Mouse (Mus musculus): ENCODE results near the gene Gm20388. TPM values are rescaled to one million over a fixed set of nuclear protein-coding genes. Genes with fewer than 3 reads are reported as not detected.

Gene Gm20388
- polyA plus RNA-seq, 1 experiment from 2014 or later, result not detected

DNA sequence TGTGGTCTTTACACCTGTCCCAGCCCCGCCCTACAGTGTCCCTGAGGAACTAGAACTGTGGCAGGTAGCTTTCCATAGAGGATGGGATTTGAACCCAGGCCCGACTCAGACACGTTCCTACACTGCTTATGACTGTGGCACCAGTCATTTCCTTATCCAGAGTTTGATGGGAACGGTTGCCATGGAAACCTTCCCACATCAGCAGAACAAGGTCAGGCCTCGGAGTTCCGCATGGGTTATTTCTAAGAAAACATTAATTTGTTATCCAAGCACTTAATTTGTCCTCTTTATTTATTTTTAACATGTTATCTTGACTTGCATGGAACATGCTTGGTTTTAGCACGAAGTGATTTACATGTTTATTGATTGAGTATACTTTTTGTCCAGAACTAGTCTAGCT, 91.1 kb downstream of the Gm20388 start:
- H3K27ac ChIP-seq, result no peak overlapping the region
- no peak overlapping the region for H3K4me3 ChIP-seq
- no peak overlapping the region for H3K9ac ChIP-seq
- 64% methylated on average over 7 of the region's 7 CpGs for WGBS (ENCODE audit: insufficient replicate concordance)
- no peaks in the 10 kb centered on the region for H3K9me3 ChIP-seq (replicated peaks)
- no peaks in the 10 kb centered on the region for H3K36me3 ChIP-seq
- no peaks in the 10 kb centered on the region for H3K4me1 ChIP-seq
- no peak for ATAC-seq
- no peak overlapping the region for H3K4me2 ChIP-seq
- peaks cover 18% of the 10 kb centered on the region; the same call in 1 of the 2 replicates for H3K27me3 ChIP-seq (replicated peaks)

DNA sequence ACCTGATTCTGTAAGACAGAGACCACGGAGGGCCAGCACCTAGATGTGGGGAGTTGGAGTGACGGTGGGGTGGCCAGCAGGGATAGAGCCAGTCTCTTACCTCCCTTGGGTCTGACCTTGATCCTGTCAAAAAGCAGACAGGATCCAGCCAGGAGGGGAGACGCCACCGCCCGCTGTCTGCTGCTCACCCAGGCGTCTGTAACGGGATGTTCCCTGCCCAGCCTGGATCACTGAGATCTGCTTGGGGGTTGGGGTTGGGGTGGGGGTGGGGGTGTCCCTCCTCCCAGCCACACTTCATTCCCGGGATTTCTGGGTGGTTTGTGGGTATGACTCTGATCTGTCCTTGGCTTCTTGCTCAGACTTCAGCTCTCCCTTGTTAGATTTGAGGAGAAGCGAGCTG, 91.7 kb downstream of the Gm20388 start:
- Histone ChIP-seq H3K4me2 (no peak overlapping the region), H3K4me1 (no peaks in the 10 kb centered on the region), H3K36me3 (no peaks in the 10 kb centered on the region), H3K9me3 (replicated peaks) (no peaks in the 10 kb centered on the region), H3K4me3 (no peak overlapping the region), H3K9ac (no peak overlapping the region), H3K27me3 (replicated peaks) (0 out of 2 replicates have a peak, but pooled peaks cover 17% of the 10 kb centered on the region), H3K27ac (no peak overlapping the region)
- no peak for ATAC-seq
- WGBS (ENCODE audit: insufficient replicate concordance), result 47% methylated on average over 9 of the region's 9 CpGs

DNA sequence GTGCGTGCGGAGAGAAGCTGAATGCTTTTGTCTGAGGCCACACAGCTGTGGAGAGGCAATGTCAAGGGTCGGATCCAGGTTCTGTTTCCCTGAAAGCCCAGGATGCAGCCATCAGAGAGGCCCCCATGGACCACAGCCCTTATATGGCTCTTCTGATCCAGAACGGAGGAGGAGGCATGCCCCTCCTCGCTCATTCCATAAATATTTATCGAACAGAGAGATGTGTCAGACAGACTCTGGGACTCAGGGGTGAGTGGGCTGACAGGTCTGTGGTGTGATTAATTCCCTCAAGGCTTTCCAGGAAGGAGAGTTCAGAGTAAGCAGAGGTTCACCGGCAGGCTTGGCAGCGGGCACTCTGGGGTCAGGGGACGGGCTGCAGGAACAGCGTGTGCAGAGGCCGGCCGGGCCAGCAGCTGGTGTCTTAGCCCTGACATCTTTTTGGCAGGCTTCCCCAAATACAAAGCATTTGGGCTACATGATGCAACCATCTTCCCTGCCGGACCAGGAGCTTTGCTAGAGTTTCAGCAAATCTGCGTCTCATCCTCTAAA, 93.6 kb downstream of the Gm20388 start:
- H3K27ac ChIP-seq, result no peak overlapping the region
- H3K9ac ChIP-seq, result no peak overlapping the region
- H3K9me3 ChIP-seq (replicated peaks), result no peaks in the 10 kb centered on the region
- WGBS (ENCODE audit: insufficient replicate concordance), result 62% methylated on average over 14 of the region's 14 CpGs
- H3K27me3 ChIP-seq (replicated peaks), result 0 out of 2 replicates have a peak, but pooled peaks cover 17% of the 10 kb centered on the region
- H3K4me3 ChIP-seq, result no peak overlapping the region
- ATAC-seq, result no peak
- no peaks in the 10 kb centered on the region for H3K4me1 ChIP-seq
- no peaks in the 10 kb centered on the region for H3K36me3 ChIP-seq
- H3K4me2 ChIP-seq, result no peak overlapping the region

DNA sequence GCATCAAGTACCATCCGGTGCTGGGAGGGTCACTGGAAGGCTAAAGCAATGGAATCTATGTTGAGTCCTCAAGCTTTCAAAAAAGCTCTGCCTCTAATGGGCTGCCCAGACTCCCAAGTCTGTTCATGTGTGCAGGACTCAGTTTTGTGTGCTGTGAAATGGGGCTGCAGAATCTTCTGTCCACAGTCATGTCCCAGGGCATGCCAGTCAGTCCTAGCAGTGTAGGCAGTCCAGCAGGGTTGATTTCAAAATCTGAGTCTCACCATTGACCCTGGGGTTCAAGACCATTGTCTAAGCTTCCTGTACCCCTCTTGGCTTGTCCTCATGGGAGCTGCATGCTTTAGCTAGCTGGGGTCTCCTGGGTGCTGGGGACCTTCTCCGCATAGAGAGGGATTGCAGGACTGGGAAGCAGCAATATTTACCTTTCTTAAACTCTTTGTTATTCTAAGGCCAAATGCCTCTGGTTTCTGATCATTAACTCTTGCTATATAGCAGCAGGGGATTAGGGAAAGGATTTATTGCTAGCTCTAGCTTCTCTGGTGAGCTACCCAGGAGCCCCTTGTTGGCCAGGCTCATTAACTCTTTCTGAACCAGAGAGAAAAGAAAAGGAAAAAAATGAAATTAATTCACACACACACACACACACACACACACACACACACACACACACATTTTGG, 94.2 kb downstream of the Gm20388 start:
- Histone ChIP-seq H3K4me3 (no peak overlapping the region), H3K9me3 (replicated peaks) (no peaks in the 10 kb centered on the region), H3K9ac (no peak overlapping the region), H3K4me1 (no peaks in the 10 kb centered on the region), H3K27ac (no peak overlapping the region), H3K27me3 (replicated peaks) (0 out of 2 replicates have a peak, but pooled peaks cover 17% of the 10 kb centered on the region), H3K4me2 (no peak overlapping the region), H3K36me3 (no peaks in the 10 kb centered on the region)
- ATAC-seq, result no peak
- 61% methylated on average over 2 of the region's 2 CpGs for WGBS (ENCODE audit: insufficient replicate concordance)

DNA sequence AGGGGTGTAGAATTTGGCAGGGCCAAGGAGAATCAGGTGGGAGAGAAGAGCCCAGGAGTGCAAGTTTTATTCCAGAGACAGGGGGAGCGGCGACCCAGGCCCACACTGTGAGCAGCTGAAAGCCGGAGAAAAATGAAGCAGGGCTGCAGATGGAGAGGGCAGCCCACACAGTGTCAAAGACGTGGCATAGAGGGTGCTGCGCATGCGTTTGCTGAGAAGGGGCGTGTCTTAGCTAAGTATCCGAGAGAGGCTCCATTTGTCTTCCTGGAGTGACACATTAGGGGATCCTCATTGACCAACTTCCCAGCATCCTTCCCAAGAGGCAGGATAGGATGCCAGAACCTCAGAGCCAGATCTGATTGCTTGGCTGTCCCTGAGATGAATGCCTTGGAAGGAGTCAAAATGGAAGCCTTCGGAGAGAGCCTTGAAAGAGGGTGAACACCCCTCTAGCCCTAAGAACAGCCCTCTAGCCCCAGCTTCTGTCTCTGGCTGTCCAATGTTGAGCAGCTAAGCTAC, 96.1 kb downstream of the Gm20388 start:
- no peaks in the 10 kb centered on the region for H3K36me3 ChIP-seq
- H3K4me3 ChIP-seq, result no peak overlapping the region
- no peaks in the 10 kb centered on the region for H3K4me1 ChIP-seq
- WGBS (ENCODE audit: insufficient replicate concordance), result 33% methylated on average over 9 of the region's 9 CpGs
- no peak overlapping the region for H3K9ac ChIP-seq
- H3K4me2 ChIP-seq, result no peak overlapping the region
- 0 out of 2 replicates have a peak, but pooled peaks cover 16% of the 10 kb centered on the region for H3K27me3 ChIP-seq (replicated peaks)
- no peaks in the 10 kb centered on the region for H3K9me3 ChIP-seq (replicated peaks)
- no peak overlapping the region for H3K27ac ChIP-seq
- ATAC-seq, result no peak

DNA sequence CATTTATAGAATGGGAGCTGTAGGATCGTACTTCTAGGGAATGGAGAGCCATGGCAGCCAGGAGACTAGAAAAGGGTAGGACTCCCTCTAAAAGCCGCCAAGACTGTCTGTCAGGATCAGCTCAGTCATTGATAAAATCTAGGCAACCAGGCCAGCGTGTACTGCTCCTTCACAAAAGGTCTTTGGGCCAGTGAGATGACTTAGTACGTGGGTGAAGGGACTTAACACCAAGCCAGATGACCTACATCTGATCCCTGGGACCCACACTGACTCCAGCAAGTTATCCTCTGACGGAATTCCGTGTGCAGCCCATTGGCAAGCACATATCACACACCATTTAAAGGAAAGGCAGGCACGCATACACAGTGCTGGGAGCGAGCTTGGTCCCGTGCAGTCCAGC, 96.5 kb downstream of the Gm20388 start:
- Histone ChIP-seq H3K27ac (no peak overlapping the region), H3K4me3 (no peak overlapping the region), H3K9ac (no peak overlapping the region), H3K4me2 (no peak overlapping the region), H3K36me3 (no peaks in the 10 kb centered on the region), H3K27me3 (replicated peaks) (0 out of 2 replicates have a peak, but pooled peaks cover 20% of the 10 kb centered on the region), H3K9me3 (replicated peaks) (no peaks in the 10 kb centered on the region), H3K4me1 (no peaks in the 10 kb centered on the region)
- WGBS (ENCODE audit: insufficient replicate concordance), result 59% methylated on average over 9 of the region's 9 CpGs
- ATAC-seq, result no peak

DNA sequence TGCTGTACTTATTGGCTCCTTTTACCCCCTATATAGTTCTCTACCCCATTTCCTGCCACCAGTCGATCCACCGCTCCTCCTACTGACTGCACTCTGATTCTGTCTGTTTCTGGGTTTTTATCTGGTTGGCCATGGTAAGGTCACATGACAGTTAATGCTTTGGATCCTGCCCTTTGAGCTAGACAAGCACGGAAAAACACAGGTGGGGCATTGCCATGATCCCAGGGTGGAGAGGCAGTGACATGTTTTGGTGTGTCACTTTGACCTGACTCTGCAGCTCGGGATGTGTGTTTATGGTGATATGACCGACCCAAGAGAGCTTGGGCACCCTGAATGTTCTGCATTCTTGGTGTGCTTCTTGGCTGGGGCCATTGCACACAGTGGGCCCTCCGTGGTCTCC, 98.6 kb downstream of the Gm20388 start:
- Histone ChIP-seq H3K27me3 (replicated peaks) (peaks cover 20% of the 10 kb centered on the region; the same call in 1 of the 2 replicates), H3K36me3 (no peaks in the 10 kb centered on the region), H3K9me3 (replicated peaks) (no peaks in the 10 kb centered on the region), H3K4me2 (no peak overlapping the region), H3K27ac (no peak overlapping the region), H3K9ac (no peak overlapping the region), H3K4me3 (no peak overlapping the region), H3K4me1 (peaks cover 11% of the 10 kb centered on the region; the same call in 1 of the 2 replicates)
- ATAC-seq, result no peak
- WGBS (ENCODE audit: insufficient replicate concordance), result 55% methylated on average over 6 of the region's 6 CpGs

DNA sequence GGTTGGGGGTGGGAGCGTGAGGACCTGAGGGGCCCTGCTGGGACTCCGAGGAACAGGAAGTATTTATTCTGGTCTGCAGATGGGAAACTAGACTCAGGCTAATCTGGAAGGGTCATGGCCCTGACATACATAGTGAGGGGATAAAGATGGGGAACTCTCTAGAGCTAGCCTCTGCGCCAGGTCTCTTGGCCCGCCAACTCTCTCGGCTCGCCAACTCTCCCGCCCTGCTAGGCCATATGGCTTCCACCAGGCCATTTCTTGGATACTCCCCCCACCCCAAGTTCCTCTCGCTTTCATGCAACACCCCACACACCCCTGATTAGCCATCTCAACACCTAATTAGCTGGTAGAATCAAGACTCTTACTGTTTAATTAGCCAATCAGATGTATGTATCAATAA, 101.8 kb downstream of the Gm20388 start:
- H3K9ac ChIP-seq, result no peak overlapping the region
- 63% methylated on average over 8 of the region's 8 CpGs for WGBS (ENCODE audit: insufficient replicate concordance)
- H3K36me3 ChIP-seq, result no peaks in the 10 kb centered on the region
- H3K4me3 ChIP-seq, result no peak overlapping the region
- no peak overlapping the region for H3K27ac ChIP-seq
- peaks cover 17% of the 10 kb centered on the region for H3K4me1 ChIP-seq
- H3K4me2 ChIP-seq, result no peak overlapping the region
- ATAC-seq, result no peak
- no peaks in the 10 kb centered on the region for H3K9me3 ChIP-seq (replicated peaks)
- H3K27me3 ChIP-seq (replicated peaks), result peaks cover 17% of the 10 kb centered on the region; the same call in 1 of the 2 replicates

DNA sequence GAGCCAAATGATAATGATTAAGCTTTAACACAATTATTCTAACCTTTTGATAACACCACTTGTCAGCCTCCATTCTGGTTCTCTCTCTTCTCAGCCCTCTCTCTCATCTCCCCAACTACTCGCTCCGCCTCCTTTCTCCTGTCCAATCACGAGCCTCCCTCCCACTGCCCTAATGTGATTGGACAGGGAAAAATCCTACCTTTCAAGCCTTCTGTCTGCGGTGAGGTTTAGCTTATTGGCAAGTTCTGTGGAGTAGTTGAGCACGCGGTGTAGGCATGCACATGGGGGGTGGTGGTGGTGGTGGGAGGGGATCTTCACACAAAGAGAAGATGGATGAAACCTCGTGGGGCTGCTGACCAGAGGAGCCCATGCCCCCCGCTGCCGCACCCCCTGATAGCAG, 102.3 kb downstream of the Gm20388 start:
- 24% methylated on average over 9 of the region's 9 CpGs for WGBS (ENCODE audit: insufficient replicate concordance)
- no peak overlapping the region for H3K4me3 ChIP-seq

DNA sequence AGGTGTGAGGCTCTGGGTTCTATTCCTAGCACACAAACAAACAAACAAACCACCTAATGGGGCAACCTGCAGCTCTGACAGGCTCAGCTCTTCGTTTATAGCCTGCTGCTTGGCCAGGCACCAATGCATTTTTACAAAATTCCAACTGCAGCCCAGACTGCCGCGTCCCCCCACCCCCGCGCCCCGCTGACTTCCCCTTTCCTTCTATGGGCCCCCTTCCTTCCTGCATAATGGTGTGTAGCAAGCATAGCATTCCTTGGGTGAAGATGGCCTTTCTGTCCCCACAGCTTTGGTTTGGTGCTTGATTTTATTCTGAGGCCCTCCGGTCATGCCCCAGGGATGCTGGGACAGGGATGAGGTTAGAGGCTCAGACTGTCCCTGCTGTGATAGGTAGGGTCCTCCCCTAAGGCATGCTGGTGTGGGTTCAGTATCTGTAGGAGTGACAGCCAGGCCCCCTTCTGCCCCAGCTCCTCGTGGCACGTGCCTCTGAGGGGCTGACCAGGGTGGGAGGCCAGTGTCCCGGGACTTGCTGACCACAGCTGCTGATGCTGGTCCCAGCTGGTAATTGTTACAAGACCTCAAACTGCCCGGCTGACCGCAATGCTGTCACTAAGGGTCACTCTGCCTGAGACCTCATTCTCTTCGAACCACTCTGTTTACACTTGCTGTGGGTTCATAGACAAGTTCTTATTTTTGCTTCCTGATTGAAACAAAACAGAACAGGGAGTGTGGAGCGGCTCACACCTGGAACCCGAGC, 103.8 kb downstream of the Gm20388 start:
- Histone ChIP-seq H3K4me3 (no peak overlapping the region), H3K4me2 (no peak overlapping the region), H3K9ac (no peak overlapping the region), H3K36me3 (no peaks in the 10 kb centered on the region), H3K4me1 (peaks cover 17% of the 10 kb centered on the region), H3K27me3 (replicated peaks) (peaks cover 23% of the 10 kb centered on the region), H3K27ac (no peak overlapping the region), H3K9me3 (replicated peaks) (no peaks in the 10 kb centered on the region)
- WGBS (ENCODE audit: insufficient replicate concordance), result 28% methylated on average over 15 of the region's 15 CpGs
- ATAC-seq, result no peak

More for the DNA sequence above, 102.3 kb downstream of the Gm20388 start:
- peaks cover 17% of the 10 kb centered on the region; the same call in 1 of the 2 replicates for H3K27me3 ChIP-seq (replicated peaks)
- peaks cover 17% of the 10 kb centered on the region for H3K4me1 ChIP-seq
- no peaks in the 10 kb centered on the region for H3K9me3 ChIP-seq (replicated peaks)
- ATAC-seq, result no peak
- no peak overlapping the region for H3K9ac ChIP-seq
- no peaks in the 10 kb centered on the region for H3K36me3 ChIP-seq
- H3K4me2 ChIP-seq, result no peak overlapping the region
- H3K27ac ChIP-seq, result no peak overlapping the region

DNA sequence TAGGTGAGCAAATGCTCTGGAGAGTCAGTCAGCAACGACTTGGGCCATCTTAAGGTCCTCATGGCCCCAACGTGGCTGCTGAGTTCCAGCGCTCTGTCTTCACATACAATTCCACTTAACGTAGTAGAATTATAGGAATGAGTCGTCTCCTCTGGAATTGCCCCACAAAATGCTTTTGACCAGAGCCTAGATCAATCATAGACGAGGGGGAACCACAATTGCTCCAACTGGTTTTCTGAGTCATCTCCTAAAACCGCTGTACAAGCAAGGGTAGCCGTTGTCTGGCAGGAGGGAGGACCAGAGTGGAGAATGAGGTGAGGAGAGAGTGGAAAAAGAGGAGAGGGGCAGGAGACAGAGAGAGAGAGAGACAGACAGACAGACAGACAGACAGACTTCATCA, 105.3 kb downstream of the Gm20388 start:
- ATAC-seq, result no peak
- Histone ChIP-seq H3K36me3 (no peaks in the 10 kb centered on the region), H3K4me3 (no peak overlapping the region), H3K9ac (no peak overlapping the region), H3K4me1 (peaks cover 20% of the 10 kb centered on the region), H3K27me3 (replicated peaks) (peaks cover 23% of the 10 kb centered on the region), H3K4me2 (no peak overlapping the region), H3K9me3 (replicated peaks) (no peaks in the 10 kb centered on the region), H3K27ac (no peak overlapping the region)
- WGBS (ENCODE audit: insufficient replicate concordance), result 67% methylated on average over 8 of the region's 8 CpGs

DNA sequence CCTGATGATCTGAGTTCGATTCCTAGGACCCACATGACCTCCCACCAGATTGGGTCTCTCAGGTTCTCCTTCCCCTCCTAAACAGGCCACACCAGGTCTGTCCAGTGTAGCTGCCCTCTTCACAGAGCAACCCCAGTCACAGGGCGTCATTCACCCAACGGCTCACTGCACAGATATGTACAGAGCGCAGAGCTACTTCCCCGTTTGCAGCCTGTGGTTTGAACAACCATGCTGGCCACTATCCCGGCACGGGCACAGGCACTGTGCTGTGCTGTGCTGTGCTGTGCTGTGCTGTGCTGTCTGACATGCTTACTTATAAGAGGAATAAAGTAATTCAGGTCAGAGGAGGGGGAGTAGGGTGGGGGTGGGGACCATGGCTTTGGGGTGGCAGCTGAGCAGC, 105.8 kb downstream of the Gm20388 start:
- peaks cover 20% of the 10 kb centered on the region for H3K4me1 ChIP-seq
- no peak overlapping the region for H3K9ac ChIP-seq
- no peak overlapping the region for H3K4me2 ChIP-seq
- peaks cover 23% of the 10 kb centered on the region for H3K27me3 ChIP-seq (replicated peaks)
- no peaks in the 10 kb centered on the region for H3K9me3 ChIP-seq (replicated peaks)
- no peaks in the 10 kb centered on the region for H3K36me3 ChIP-seq
- WGBS (ENCODE audit: insufficient replicate concordance), result 11% methylated on average over 7 of the region's 7 CpGs
- ATAC-seq, result no peak
- no peak overlapping the region for H3K27ac ChIP-seq
- no peak overlapping the region for H3K4me3 ChIP-seq

All from liver, embryonic 12.5 days (tissue).